Mouse (Mus musculus) embryo, embryonic 9.5 days (tissue): Measurements from ENCODE around the gene Fam118b.

ENCODE experiments used
- DNase-seq: peaks from one replicate; pipeline ENCODE4 v3.0.0-alpha.2; 2017; ENCODE audit errors: extremely low spot score

Fam118b gene

GRCm38 (mm10) chr9:35197625-35198024 is 70.0 kb downstream of the Fam118b start:
- DNase-seq: no peak

GRCm38 (mm10) chr9:35194048-35194447 is 73.6 kb downstream of the Fam118b start:
- DNase-seq: no peak

GRCm38 (mm10) chr9:35192983-35193542 is 74.5 kb downstream of the Fam118b start:
- no peak for DNase-seq

- no peak for DNase-seq
These were observed 78.9 kb downstream of the Fam118b start for GRCm38 (mm10) chr9:35188700-35189099.

- DNase-seq: no peak
These were observed 80.2 kb downstream of the Fam118b start for GRCm38 (mm10) chr9:35187351-35187903.

- no peak for DNase-seq
These were observed 81.2 kb downstream of the Fam118b start for GRCm38 (mm10) chr9:35186430-35186829.

GRCm38 (mm10) chr9:35183359-35183758 is 84.2 kb downstream of the Fam118b start:
- DNase-seq: no peak

GRCm38 (mm10) chr9:35182832-35183231 is 84.8 kb downstream of the Fam118b start:
- no peak for DNase-seq

GRCm38 (mm10) chr9:35176124-35176659 is 91.4 kb downstream of the Fam118b start:
- no peak for DNase-seq

GRCm38 (mm10) chr9:35175251-35176123 is 92.1 kb downstream of the Fam118b start, which contains the start of gene Dcps:
Gene Dcps, minus strand, starts transcription at chr9:35176061.
- peak; percentile 92 for DNase-seq

- DNase-seq: no peak
These were observed 94.3 kb downstream of the Fam118b start for GRCm38 (mm10) chr9:35173331-35173730.

GRCm38 (mm10) chr9:35170071-35170470 is 97.5 kb downstream of the Fam118b start:
- no peak for DNase-seq
